Mouse (Mus musculus) kidney, adult 2 months (tissue): ENCODE results near the gene Spred3.

Experiments used
- CTCF ChIP-seq: fragments of 200-500 bp; conservative IDR thresholded peaks from 2 replicates; pipeline ENCODE4 v1.5.1; 2011; ENCODE audit warnings: low read depth, mild to moderate bottlenecking, control low read depth, low read length, moderate library complexity, mixed read lengths; ENCODE audit not compliant: insufficient read depth, insufficient read length
- POLR2A ChIP-seq: fragments of 200-500 bp; IDR thresholded peaks from one replicate; pipeline ENCODE4 v1.6.1; 2011; ENCODE audit warnings: low read depth, low read length, control low read depth

- TF ChIP-seq CTCF (no peak), POLR2A (no peak)
Observed at GRCm38 (mm10) chr7:29151486-29151885, 18.7 kb downstream of the Spred3 start.
